Mouse (Mus musculus) lung, postnatal 4 days (tissue): ENCODE data around the gene Aqp6.

Experiments used
- DNase-seq, 2 experiments: peaks; one replicate each; pipeline ENCODE4 v3.0.0; 2021

The Aqp6 gene

GRCm38 (mm10) chr15:99599245-99600070, 1.7 kb upstream of the Aqp6 start:
- DNase-seq: no peak

GRCm38 (mm10) chr15:99601823-99602120, 572 bp downstream of the Aqp6 start:
- no peak for DNase-seq

- no peak for DNase-seq
Observed at GRCm38 (mm10) chr15:99602206-99602820, 1.1 kb downstream of the Aqp6 start.

- no peak for DNase-seq
Observed at GRCm38 (mm10) chr15:99603216-99603615, 2.0 kb downstream of the Aqp6 start.

GRCm38 (mm10) chr15:99605595-99605994, 4.4 kb downstream of the Aqp6 start:
- DNase-seq: no peak

GRCm38 (mm10) chr15:99606515-99606914, 5.3 kb downstream of the Aqp6 start:
- DNase-seq: no peak

GRCm38 (mm10) chr15:99607388-99608113, 6.4 kb downstream of the Aqp6 start:
- DNase-seq: no peak

- no peak for DNase-seq
Observed at GRCm38 (mm10) chr15:99608382-99609125, 7.4 kb downstream of the Aqp6 start.

GRCm38 (mm10) chr15:99611563-99611962, 10.4 kb downstream of the Aqp6 start:
- DNase-seq: no peak

GRCm38 (mm10) chr15:99614273-99614672, 13.1 kb downstream of the Aqp6 start:
- peak in 1 of 2 experiments; percentile 65 for DNase-seq

- peak; percentile 34 to 72 for DNase-seq
Observed at GRCm38 (mm10) chr15:99614753-99615152, 13.6 kb downstream of the Aqp6 start.

- peak; percentile 44 to 77 for DNase-seq
Observed at GRCm38 (mm10) chr15:99615246-99615645, 14.0 kb downstream of the Aqp6 start.

GRCm38 (mm10) chr15:99618595-99618994, 17.4 kb downstream of the Aqp6 start:
- no peak for DNase-seq

GRCm38 (mm10) chr15:99619821-99620220, 18.6 kb downstream of the Aqp6 start:
- no peak for DNase-seq

GRCm38 (mm10) chr15:99622063-99622462, 20.9 kb downstream of the Aqp6 start:
- no peak for DNase-seq

GRCm38 (mm10) chr15:99631618-99632017, 30.4 kb downstream of the Aqp6 start:
- DNase-seq: no peak

GRCm38 (mm10) chr15:99634702-99635101, 33.5 kb downstream of the Aqp6 start:
- DNase-seq: no peak

GRCm38 (mm10) chr15:99637405-99638123, 36.4 kb downstream of the Aqp6 start:
- DNase-seq: no peak

GRCm38 (mm10) chr15:99638124-99638485, 36.9 kb downstream of the Aqp6 start:
- no peak for DNase-seq

GRCm38 (mm10) chr15:99642622-99643021, 41.4 kb downstream of the Aqp6 start:
- DNase-seq: no peak

GRCm38 (mm10) chr15:99643832-99644231, 42.6 kb downstream of the Aqp6 start:
- no peak for DNase-seq

GRCm38 (mm10) chr15:99644776-99645175, 43.6 kb downstream of the Aqp6 start:
- DNase-seq: no peak

- DNase-seq: no peak
Observed at GRCm38 (mm10) chr15:99648326-99648725, 47.1 kb downstream of the Aqp6 start.
